Mouse (Mus musculus): ENCODE measurements around the gene Ptbp2.

- TF ChIP-seq POLR2A (IDR thresholded peaks at IDR 0.05; ENCODE audit: low read depth, low read length), result no peak
- no peak for TF ChIP-seq CHD2 (IDR thresholded peaks at IDR 0.05; ENCODE audit: low read length)
- no peak for TF ChIP-seq CHD1 (IDR thresholded peaks at IDR 0.05; ENCODE audit: low read depth, low read length)
- TF ChIP-seq ZMIZ1 (IDR thresholded peaks at IDR 0.05; ENCODE audit: low read depth, low read length), result no peak
- TF ChIP-seq USF2 (conservative IDR thresholded peaks at IDR 0.05; ENCODE audit: low read depth, low read length), result no peak
- no peak for TF ChIP-seq E2F4 (IDR thresholded peaks at IDR 0.05; ENCODE audit: insufficient replicate concordance, low read depth, low read length)
- TF ChIP-seq RCOR1 (conservative IDR thresholded peaks at IDR 0.05; ENCODE audit: low read depth, low read length), result no peak
- no peak for TF ChIP-seq NELFE (IDR thresholded peaks at IDR 0.05; ENCODE audit: low read depth, low read length)
- no peak for TF ChIP-seq CTCF (conservative IDR thresholded peaks at IDR 0.05 in 1 of 2, IDR thresholded peaks at IDR 0.05 in 1 of 2; ENCODE audit: low read depth in 2 of 2, low read length in 2 of 2)
- no peak for TF ChIP-seq PAX5 (IDR thresholded peaks at IDR 0.05; ENCODE audit: low read length)
- no peak for TF ChIP-seq MAFK (IDR thresholded peaks at IDR 0.05; ENCODE audit: insufficient replicate concordance, low read length)
- TF ChIP-seq TBP (conservative IDR thresholded peaks at IDR 0.05; ENCODE audit: low read depth, low read length), result no peak
- TF ChIP-seq MEF2A (IDR thresholded peaks at IDR 0.05; ENCODE audit: borderline replicate concordance, low read depth, low read length), result no peak
- no peak for TF ChIP-seq TCF12 (IDR thresholded peaks at IDR 0.05; ENCODE audit: low read depth, low read length)
Measured at GRCm38 (mm10) chr3:119749551-119750249, 34.6 kb downstream of the Ptbp2 start.

Data from CH12.LX (cell line).